Mouse (Mus musculus): Measurements from ENCODE around the gene Gm49450.

GRCm38 (mm10) chr15:98990669-98991539 is 37.6 kb upstream of the Gm49450 start:
- TF ChIP-seq CTCF (IDR thresholded peaks at IDR 0.05; ENCODE audit: borderline replicate concordance, insufficient read depth, low read length) (no peak), POLR2A (IDR thresholded peaks at IDR 0.05; ENCODE audit: low read depth, low read length) (no peak)
